Mouse (Mus musculus) fat pad, adult 2 months (tissue): ENCODE data around the gene Gm10719.
"Not testable (repeated sequence)": the region's sequence is repeated elsewhere in the genome, so short reads cannot be mapped to it uniquely, and the experiment has no call there.

Experiments used
- DNase-seq: peaks from one replicate; pipeline ENCODE4 v3.0.0-alpha.2; 2011; ENCODE audit warnings: low read depth, low spot score; ENCODE audit errors: extremely low read depth

The Gm10719 gene

DNA sequence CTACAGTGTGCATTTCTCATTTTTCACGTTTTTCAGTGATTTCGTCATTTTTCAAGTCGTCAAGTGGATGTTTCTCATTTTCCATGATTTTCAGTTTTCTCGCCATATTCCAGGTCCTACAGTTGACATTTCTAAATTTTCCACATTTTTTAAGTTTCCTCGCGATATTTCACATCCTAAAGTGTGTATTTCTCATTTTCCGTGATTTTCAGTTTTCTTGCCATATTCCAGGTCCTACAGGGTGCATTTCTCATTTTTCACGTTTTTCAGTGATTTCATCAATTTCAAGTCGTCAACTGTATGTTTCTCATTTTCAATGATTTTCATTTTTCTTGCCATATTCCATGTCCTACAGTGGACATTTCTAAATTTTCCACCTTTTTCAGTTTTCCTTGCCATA lies at the start of gene Gm10719:
Gene Gm10719, plus strand, starts transcription at position 301 of the 400 bp plus-strand sequence.
- DNase-seq: not testable (repeated sequence)

- peak; percentile 30 for DNase-seq
Measured at GRCm38 (mm10) chr9:3000445-3000972, 16.7 kb upstream of the Gm10719 start, which contains the start of gene Gm10722. Gene Gm10722, plus strand, starts transcription at chr9:3000922.

- not testable (repeated sequence) for DNase-seq
Measured at GRCm38 (mm10) chr9:3001006-3001405, 16.2 kb upstream of the Gm10719 start.

DNA sequence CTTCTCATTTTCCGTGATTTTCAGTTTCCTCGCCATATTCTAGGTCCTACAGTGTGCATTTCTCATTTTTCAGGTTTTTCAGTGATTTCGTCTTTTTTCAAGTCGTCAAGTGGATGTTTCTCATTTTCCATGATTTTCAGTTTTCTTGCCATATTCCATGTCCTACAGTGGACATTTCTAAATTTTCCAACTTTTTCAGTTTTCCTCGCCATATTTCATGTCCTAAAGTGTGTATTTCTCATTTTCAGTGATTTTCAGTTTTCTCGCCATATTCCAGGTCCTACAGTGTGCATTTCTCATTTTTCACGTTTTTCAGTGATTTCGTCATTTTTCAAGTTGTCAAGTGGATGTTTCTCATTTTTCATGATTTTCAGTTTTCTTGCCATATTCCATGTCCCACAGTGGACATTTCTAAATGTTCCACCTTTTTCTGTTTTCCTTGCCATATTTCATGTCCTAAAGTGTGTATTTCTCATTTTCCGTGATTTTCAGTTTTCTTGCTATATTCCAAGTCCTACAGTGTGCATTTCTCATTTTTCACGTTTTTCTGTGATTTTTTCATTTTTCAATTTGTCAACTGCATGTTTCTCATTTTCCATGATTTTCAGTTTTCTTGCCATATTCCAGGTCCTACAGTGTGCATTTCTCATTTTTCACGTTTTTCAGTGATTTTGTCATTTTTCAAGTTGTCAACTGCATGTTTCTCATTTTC lies 15.1 kb upstream of the Gm10719 start:
- not testable (repeated sequence) for DNase-seq

DNA sequence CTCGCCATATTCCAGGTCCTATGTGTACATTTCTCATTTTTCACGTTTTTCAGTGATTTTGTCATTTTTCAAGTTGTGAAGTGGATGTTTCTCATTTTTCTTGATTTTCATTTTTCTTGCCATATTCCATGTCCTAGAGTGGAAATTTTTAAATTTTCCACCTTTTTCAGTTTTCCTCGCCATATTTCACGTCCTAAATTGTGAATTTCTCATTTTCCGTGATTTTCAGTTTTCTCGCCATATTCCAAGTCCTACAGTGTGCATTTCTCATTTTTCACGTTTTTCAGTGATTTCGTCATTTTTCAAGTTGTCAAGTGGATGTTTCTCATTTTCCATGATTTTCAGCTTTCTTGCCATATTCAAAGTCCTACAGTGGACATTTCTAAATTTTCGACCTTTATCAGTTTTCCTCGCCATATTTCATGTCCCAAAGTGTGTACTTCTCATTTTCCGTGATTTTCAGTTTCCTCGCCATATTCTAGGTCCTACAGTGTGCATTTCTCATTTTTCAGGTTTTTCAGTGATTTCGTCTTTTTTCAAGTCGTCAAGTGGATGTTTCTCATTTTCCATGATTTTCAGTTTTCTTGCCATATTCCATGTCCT lies 14.3 kb upstream of the Gm10719 start, which contains the start of gene Gm11168:
Gene Gm11168, plus strand, starts transcription at position 553 of the 603 bp plus-strand sequence.
- DNase-seq: not testable (repeated sequence)

- not testable (repeated sequence) for DNase-seq
Measured at GRCm38 (mm10) chr9:3006179-3006578, 11.0 kb upstream of the Gm10719 start.

DNA sequence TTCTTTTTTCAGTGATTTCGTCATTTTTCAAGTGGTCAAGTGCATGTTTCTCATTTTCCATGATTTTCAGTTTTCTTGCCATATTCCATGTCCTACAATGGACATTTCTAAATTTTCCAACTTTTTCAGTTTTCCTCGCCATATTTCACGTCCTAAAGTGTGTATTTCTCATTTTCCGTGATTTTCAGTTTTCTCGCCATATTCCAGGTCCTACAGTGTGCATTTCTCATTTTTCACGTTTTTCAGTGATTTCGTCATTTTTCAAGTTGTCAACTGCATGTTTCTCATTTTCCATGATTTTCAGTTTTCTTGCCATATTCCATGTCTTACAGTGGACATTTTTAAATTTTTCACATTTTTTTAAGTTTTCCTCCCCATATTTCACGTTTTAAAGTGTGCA lies 10.6 kb upstream of the Gm10719 start:
- DNase-seq: not testable (repeated sequence)

- DNase-seq: not testable (repeated sequence)
Measured at GRCm38 (mm10) chr9:3007272-3007671, 9.9 kb upstream of the Gm10719 start.

DNA sequence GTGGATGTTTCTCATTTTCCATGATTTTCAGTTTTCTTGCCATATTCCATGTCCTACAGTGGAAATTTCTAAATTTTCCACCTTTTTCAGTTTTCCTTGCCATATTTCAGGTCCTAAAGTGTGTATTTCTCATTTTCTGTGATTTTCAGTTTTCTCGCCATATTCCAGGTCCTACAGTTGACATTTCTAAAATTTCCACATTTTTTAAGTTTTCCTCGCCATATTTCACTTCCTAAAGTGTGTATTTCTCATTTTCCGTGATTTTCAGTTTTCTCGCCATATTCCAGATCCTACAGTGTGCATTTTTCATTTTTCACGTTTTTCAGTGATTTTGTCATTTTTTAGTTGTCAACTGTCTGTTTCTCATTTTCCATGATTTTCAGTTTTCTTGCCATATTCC lies 7.9 kb upstream of the Gm10719 start:
- DNase-seq: not testable (repeated sequence)

DNA sequence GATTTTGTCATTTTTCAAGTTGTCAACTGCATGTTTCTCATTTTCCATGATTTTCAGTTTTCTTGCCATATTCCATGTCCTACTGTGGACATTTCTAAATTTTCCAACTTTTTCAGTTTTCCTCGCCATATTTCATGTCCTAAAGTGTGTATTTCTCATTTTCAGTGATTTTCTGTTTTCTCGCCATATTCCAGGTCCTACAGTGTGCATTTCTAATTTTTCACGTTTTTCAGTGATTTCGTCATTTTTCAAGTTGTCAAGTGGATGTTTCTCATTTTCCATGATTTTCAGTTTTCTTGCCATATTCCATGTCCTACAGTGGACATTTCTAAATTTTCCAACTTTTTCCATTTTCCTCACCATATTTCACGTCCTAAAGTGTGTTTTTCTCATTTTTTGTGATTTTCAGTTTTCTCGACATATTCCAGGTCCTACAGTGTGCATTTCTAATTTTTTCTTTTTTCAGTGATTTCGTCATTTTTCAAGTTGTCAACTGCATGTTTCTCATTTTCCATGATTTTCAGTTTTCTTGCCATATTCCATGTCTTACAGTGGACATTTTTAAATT lies 5.1 kb upstream of the Gm10719 start:
- DNase-seq: not testable (repeated sequence)

DNA sequence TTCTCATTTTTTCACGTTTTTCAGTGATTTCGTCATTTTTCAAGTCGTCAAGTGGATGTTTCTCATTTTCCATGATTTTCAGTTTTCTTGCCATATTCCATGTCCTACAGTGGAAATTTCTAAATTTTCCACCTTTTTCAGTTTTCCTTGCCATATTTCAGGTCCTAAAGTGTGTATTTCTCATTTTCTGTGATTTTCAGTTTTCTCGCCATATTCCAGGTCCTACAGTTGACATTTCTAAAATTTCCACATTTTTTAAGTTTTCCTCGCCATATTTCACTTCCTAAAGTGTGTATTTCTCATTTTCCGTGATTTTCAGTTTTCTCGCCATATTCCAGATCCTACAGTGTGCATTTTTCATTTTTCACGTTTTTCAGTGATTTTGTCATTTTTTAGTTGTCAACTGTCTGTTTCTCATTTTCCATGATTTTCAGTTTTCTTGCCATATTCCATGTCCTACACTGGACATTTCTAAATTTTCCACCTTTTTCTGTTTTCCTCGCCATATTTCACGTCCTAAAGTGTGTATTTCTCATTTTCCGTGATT lies 4.4 kb upstream of the Gm10719 start, which contains the start of gene Gm10721:
Gene Gm10721, plus strand, starts transcription at position 408 of the 547 bp plus-strand sequence.
- DNase-seq: not testable (repeated sequence)

DNA sequence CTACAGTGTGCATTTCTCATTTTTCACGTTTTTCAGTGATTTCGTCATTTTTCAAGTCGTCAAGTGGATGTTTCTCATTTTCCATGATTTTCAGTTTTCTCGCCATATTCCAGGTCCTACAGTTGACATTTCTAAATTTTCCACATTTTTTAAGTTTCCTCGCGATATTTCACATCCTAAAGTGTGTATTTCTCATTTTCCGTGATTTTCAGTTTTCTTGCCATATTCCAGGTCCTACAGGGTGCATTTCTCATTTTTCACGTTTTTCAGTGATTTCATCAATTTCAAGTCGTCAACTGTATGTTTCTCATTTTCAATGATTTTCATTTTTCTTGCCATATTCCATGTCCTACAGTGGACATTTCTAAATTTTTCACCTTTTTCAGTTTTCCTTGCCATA lies 1.9 kb upstream of the Gm10719 start, which contains the start of gene Gm10720:
Gene Gm10720, plus strand, starts transcription at position 301 of the 400 bp plus-strand sequence.
- DNase-seq: not testable (repeated sequence)

GRCm38 (mm10) chr9:3015896-3016295 lies 1.3 kb upstream of the Gm10719 start:
- DNase-seq: not testable (repeated sequence)

- not testable (repeated sequence) for DNase-seq
Measured at GRCm38 (mm10) chr9:3018944-3019343, 1.7 kb downstream of the Gm10719 start.

DNA sequence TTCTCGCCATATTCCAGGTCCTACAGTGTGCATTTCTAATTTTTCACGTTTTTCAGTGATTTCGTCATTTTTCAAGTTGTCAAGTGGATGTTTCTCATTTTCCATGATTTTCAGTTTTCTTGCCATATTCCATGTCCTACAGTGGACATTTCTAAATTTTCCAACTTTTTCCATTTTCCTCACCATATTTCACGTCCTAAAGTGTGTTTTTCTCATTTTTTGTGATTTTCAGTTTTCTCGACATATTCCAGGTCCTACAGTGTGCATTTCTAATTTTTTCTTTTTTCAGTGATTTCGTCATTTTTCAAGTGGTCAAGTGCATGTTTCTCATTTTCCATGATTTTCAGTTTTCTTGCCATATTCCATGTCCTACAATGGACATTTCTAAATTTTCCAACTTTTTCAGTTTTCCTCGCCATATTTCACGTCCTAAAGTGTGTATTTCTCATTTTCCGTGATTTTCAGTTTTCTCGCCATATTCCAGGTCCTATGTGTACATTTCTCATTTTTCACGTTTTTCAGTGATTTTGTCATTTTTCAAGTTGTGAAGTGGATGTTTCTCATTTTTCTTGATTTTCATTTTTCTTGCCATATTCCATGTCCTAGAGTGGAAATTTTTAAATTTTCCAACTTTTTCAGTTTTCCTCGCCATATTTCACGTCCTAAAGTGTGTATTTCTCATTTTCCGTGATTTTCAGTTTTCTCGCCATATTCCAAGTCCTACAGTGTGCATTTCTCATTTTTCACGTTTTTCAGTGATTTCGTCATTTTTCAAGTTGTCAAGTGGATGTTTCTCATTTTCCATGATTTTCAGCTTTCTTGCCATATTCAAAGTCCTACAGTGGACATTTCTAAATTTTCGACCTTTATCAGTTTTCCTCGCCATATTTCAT lies 2.9 kb downstream of the Gm10719 start:
- not testable (repeated sequence) for DNase-seq

DNA sequence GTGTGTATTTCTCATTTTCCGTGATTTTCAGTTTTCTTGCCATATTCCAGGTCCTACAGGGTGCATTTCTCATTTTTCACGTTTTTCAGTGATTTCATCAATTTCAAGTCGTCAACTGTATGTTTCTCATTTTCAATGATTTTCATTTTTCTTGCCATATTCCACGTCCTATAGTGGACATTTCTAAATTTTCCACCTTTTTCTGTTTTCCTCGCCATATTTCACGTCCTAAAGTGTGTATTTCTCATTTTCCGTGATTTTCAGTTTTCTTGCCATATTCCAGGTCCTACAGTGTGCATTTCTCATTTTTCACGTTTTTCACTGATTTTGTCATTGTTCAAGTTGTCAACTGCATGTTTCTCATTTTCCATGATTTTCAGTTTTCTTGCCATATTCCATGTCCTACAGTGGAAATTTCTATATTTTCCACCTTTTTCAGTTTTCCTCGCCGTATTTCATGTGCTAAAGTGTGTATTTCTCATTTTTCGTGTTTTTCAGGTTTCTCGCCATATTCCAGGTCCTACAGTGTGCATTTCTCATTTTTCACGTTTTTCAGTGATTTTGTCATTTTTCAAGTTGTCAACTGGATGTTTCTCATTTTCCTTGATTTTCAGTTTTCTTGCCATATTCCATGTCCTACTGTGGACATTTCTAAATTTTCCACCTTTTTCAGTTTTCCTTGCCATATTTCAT lies 5.3 kb downstream of the Gm10719 start:
- DNase-seq: not testable (repeated sequence)

GRCm38 (mm10) chr9:3023312-3023984 lies 6.2 kb downstream of the Gm10719 start, which contains the start of gene Gm10718:
Gene Gm10718, plus strand, starts transcription at chr9:3023547.
- not testable (repeated sequence) for DNase-seq

DNA sequence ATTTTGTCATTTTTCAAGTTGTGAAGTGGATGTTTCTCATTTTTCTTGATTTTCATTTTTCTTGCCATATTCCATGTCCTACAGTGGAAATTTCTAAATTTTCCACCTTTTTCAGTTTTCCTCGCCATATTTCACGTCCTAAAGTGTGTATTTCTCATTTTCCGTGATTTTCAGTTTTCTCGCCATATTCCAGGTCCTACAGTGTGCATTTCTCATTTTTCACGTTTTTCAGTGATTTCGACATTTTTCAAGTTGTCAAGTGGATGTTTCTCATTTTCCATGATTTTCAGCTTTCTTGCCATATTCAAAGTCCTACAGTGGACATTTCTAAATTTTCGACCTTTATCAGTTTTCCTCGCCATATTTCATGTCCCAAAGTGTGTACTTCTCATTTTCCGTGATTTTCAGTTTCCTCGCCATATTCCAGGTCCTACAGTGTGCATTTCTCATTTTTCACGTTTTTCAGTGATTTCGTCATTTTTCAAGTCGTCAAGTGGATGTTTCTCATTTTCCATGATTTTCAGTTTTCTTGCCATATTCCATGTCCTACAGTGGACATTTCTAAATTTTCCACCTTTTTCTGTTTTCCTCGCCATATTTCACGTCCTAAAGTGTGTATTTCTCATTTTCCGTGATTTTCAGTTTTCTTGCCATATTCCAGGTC lies 6.9 kb downstream of the Gm10719 start:
- not testable (repeated sequence) for DNase-seq
